Mouse (Mus musculus) spleen, adult 2 months (tissue): ENCODE data around the gene Hoxa2.

Experiments
- CTCF ChIP-seq: fragments of 200-500 bp; IDR thresholded peaks from 2 replicates; pipeline ENCODE4 v1.5.1; 2011; ENCODE audit warnings: mild to moderate bottlenecking, inconsistent platforms; ENCODE audit not compliant: insufficient read depth, insufficient read length, insufficient replicate concordance; ENCODE audit errors: extremely low read depth
- POLR2A ChIP-seq: fragments of 200-500 bp; IDR thresholded peaks from 2 replicates; pipeline ENCODE4 v1.6.1; 2011; ENCODE audit warnings: low read depth, low read length, inconsistent platforms

DNA sequence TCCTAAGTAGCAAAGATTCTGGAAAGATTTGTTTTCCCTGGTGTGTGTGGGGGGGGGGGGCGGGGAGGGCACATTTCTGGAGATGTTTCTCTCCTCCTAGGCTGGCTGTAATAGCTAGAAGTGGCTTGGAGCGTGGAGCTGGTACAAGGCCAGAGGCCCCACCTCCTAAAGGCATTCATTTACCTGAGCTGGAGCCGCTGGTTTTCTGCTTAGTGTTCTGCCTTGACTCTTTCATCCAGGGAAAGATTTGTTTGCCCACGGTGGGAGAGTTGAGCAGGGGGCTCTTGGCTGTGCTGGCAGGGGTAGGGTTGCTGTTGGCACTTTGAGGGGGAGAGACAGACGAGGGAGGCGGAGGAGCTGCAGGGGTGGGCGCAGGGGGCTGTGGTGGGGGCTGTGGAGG lies 7.3 kb upstream of the Hoxa2 start:
- TF ChIP-seq CTCF (no peak), POLR2A (no peak)
